Mouse (Mus musculus): ENCODE data around the gene Socs2. TPM values are rescaled to one million over a fixed set of nuclear protein-coding genes. Genes with fewer than 3 reads are reported as not detected.

The Socs2 gene
- polyA plus RNA-seq (2012; rRNA removed): 16.6 TPM in 2 replicates

- Histone ChIP-seq H3K27me3 (ENCODE audit: control insufficient read depth, insufficient read depth, low read length) (no peaks in the 10 kb centered on the region), H3K4me1 (ENCODE audit: control insufficient read depth, insufficient read depth, low read length) (no peaks in the 10 kb centered on the region), H3K27ac (ENCODE audit: insufficient read depth, low read length) (no peak within 1 kb of the TSS), H3K4me3 (replicated peaks; ENCODE audit: insufficient read depth, low read depth, low read length) (peak within 1 kb of the TSS; percentile 57)
- under 1% methylated on average over 66 of the region's 66 CpGs for WGBS
- DNase-seq: peak; percentile 75 to 76
- no peak for TF ChIP-seq CTCF (IDR thresholded peaks at IDR 0.05; ENCODE audit: borderline replicate concordance, insufficient read depth, low read depth, low read length)
- no peak for TF ChIP-seq POLR2A (IDR thresholded peaks at IDR 0.05; ENCODE audit: borderline replicate concordance, insufficient read depth, low read length)
Observed at GRCm38 (mm10) chr10:95416685-95417495, at the start of gene Socs2. Socs2 (minus strand) TSS chr10:95417180.

GRCm38 (mm10) chr10:95465485-95465896, 48.5 kb upstream of the Socs2 start:
- 72% methylated on average over 4 of the region's 4 CpGs for WGBS
- H3K4me1 ChIP-seq (ENCODE audit: control insufficient read depth, insufficient read depth, low read length): no peaks in the 10 kb centered on the region
- no peaks in the 10 kb centered on the region for H3K27me3 ChIP-seq (ENCODE audit: control insufficient read depth, insufficient read depth, low read length)
- TF ChIP-seq CTCF (IDR thresholded peaks at IDR 0.05; ENCODE audit: borderline replicate concordance, insufficient read depth, low read depth, low read length) (no peak), POLR2A (IDR thresholded peaks at IDR 0.05; ENCODE audit: borderline replicate concordance, insufficient read depth, low read length) (no peak)
- H3K4me3 ChIP-seq (replicated peaks; ENCODE audit: insufficient read depth, low read depth, low read length): no peak overlapping the region
- no peak for DNase-seq
- H3K27ac ChIP-seq (ENCODE audit: insufficient read depth, low read length): no peak overlapping the region

DNA sequence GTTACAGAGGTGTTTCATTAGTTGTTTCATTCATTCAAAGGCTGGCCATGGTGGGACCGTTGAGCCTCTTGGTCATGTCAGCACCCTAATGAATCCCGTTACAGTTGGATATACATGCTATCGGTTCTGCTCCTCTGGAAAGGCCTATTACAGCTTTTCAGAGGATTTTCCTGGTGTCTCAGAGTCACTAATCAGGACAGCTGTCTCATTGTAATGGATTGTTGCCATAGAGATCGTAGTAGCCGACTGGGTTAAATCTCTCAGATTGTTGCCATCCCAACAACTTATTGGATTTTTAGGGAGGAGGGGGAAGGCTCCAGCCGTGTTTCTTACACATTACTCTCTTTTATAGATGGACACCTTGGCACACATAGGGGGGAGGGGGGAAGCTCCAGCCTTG, 47.5 kb upstream of the Socs2 start:
- H3K27me3 ChIP-seq (ENCODE audit: control insufficient read depth, insufficient read depth, low read length): no peaks in the 10 kb centered on the region
- no peak overlapping the region for H3K27ac ChIP-seq (ENCODE audit: insufficient read depth, low read length)
- no peaks in the 10 kb centered on the region for H3K4me1 ChIP-seq (ENCODE audit: control insufficient read depth, insufficient read depth, low read length)
- no peak overlapping the region for H3K4me3 ChIP-seq (replicated peaks; ENCODE audit: insufficient read depth, low read depth, low read length)
- no peak for DNase-seq
- no peak for TF ChIP-seq POLR2A (IDR thresholded peaks at IDR 0.05; ENCODE audit: borderline replicate concordance, insufficient read depth, low read length)
- no peak for TF ChIP-seq CTCF (IDR thresholded peaks at IDR 0.05; ENCODE audit: borderline replicate concordance, insufficient read depth, low read depth, low read length)
- WGBS: 65% methylated on average over 6 of the region's 6 CpGs

DNA sequence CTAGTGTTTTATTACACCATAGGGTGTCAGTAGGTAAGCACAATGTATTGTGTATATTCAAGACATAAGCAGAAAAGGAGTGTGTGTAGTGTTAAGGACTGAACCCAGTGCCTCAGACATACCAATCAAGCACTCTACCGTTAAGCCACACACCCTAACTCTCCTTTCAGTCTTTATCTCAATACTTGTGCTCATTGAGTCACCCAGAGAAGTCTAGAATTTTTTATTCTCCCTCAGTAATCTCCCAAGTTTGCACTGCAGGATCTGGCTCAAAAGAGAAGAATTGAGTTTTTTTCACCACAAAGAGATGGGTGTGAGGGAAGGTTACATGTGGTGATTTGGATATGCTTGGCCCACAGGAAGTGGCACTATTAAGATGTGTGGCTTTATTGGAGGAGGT, 45.3 kb upstream of the Socs2 start:
- TF ChIP-seq CTCF (IDR thresholded peaks at IDR 0.05; ENCODE audit: borderline replicate concordance, insufficient read depth, low read depth, low read length) (no peak), POLR2A (IDR thresholded peaks at IDR 0.05; ENCODE audit: borderline replicate concordance, insufficient read depth, low read length) (no peak)
- Histone ChIP-seq H3K27me3 (ENCODE audit: control insufficient read depth, insufficient read depth, low read length) (no peaks in the 10 kb centered on the region), H3K4me1 (ENCODE audit: control insufficient read depth, insufficient read depth, low read length) (no peaks in the 10 kb centered on the region), H3K4me3 (replicated peaks; ENCODE audit: insufficient read depth, low read depth, low read length) (no peak overlapping the region), H3K27ac (ENCODE audit: insufficient read depth, low read length) (no peak overlapping the region)
- DNase-seq: no peak
- WGBS: 82% methylated on average over 1 of the region's 1 CpGs

DNA sequence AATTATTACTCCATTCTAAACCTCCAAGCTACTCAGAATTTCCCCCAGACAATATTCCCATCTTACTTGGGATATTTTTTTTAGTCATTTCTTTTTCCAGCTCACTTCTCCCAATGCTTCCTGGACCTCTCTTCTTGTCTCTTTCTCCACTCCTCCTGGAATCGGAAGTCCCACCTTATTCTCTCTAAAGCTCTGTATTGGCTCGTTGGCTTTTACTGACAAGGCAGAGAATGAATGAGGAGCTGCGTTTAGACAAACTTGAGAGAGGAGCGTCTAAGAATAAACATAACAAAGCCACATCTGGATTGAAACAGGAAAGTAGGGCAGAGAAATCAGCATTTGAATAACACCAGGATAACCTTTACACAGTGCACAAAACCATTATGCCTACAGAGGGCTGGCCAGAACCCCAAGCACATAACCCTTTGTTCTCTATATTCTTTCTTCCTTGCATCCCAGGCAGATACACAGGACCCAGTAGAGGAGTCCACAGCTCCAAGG, 44.1 kb upstream of the Socs2 start:
- no peak for DNase-seq
- H3K4me1 ChIP-seq (ENCODE audit: control insufficient read depth, insufficient read depth, low read length): no peaks in the 10 kb centered on the region
- TF ChIP-seq CTCF (IDR thresholded peaks at IDR 0.05; ENCODE audit: borderline replicate concordance, insufficient read depth, low read depth, low read length) (no peak), POLR2A (IDR thresholded peaks at IDR 0.05; ENCODE audit: borderline replicate concordance, insufficient read depth, low read length) (no peak)
- no peak overlapping the region for H3K4me3 ChIP-seq (replicated peaks; ENCODE audit: insufficient read depth, low read depth, low read length)
- H3K27me3 ChIP-seq (ENCODE audit: control insufficient read depth, insufficient read depth, low read length): no peaks in the 10 kb centered on the region
- no peak overlapping the region for H3K27ac ChIP-seq (ENCODE audit: insufficient read depth, low read length)
- WGBS: 55% methylated on average over 4 of the region's 4 CpGs

DNA sequence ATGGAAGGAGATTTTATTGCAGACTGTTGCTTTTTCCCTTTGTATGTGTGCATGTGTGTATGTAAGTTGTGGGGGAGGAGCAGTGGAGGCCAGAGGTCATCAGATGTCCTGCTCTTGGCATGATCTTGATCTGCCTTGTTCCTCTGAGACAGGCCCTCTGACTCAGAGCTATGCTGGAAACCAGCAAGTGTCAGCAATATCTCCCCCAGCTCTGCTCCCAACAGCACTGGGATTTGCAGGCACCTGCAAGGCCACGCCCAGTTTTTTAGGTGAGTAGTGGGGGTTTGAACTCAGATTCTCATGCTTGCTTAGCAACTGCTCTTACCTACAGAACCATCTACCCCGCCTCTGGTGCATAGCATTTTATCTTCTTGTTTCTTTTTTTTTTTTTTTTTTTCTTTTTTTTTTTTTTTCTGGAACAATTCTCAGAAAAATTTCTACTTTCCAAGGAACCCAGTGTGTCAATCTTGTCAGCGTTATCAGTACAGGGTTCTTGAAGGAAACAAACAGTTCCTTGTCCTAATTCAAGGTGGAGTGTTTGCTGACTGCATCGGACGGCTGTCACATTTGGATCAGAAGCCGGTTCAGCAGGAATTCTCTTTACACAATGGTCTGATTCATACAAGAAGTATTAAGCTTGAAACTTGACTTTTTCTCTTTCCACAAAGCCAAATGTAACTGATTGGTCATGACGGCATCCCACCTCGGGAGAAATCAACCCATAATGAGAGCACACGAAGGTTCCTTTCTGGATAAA, 41.2 kb upstream of the Socs2 start:
- H3K4me3 ChIP-seq (replicated peaks; ENCODE audit: insufficient read depth, low read depth, low read length): no peak overlapping the region
- no peaks in the 10 kb centered on the region for H3K4me1 ChIP-seq (ENCODE audit: control insufficient read depth, insufficient read depth, low read length)
- TF ChIP-seq CTCF (IDR thresholded peaks at IDR 0.05; ENCODE audit: borderline replicate concordance, insufficient read depth, low read depth, low read length) (no peak), POLR2A (IDR thresholded peaks at IDR 0.05; ENCODE audit: borderline replicate concordance, insufficient read depth, low read length) (no peak)
- no peak for DNase-seq
- H3K27ac ChIP-seq (ENCODE audit: insufficient read depth, low read length): no peak overlapping the region
- H3K27me3 ChIP-seq (ENCODE audit: control insufficient read depth, insufficient read depth, low read length): no peaks in the 10 kb centered on the region
- WGBS: 82% methylated on average over 9 of the region's 9 CpGs

DNA sequence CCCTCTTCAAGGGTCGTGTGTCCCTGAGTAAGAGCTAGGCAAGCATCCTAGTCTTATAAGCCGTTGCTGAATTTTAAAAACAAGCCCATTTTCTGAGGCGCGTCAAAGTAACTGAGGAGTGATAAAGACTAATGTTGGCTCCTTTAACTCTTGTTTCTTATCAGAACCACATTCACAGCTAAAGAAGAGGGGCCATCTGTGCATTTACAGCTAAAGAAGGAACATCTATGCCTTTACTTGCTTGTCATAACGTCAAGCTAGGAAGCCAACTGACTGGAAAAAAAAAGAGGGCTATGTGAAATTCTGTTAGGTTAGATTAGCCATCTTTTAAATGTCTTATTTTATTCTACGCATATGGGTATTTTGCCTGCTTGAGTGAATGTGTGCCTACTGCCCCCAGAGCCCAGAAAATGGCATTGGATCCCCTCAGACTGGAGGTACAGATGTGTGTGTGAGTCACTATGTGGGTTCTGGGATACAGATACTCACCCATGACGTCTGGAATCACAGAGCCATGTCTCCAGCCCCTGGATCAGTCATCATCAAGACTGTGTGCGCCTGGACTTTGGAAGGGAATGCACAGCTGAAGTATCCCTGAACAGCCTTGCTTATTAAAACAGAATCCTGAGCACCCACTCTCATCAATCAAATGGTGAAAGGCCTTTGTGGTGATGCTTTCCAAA, 40.5 kb upstream of the Socs2 start:
- H3K4me3 ChIP-seq (replicated peaks; ENCODE audit: insufficient read depth, low read depth, low read length): no peak overlapping the region
- DNase-seq: no peak
- H3K4me1 ChIP-seq (ENCODE audit: control insufficient read depth, insufficient read depth, low read length): no peaks in the 10 kb centered on the region
- H3K27me3 ChIP-seq (ENCODE audit: control insufficient read depth, insufficient read depth, low read length): no peaks in the 10 kb centered on the region
- H3K27ac ChIP-seq (ENCODE audit: insufficient read depth, low read length): no peak overlapping the region
- TF ChIP-seq CTCF (IDR thresholded peaks at IDR 0.05; ENCODE audit: borderline replicate concordance, insufficient read depth, low read depth, low read length) (no peak), POLR2A (IDR thresholded peaks at IDR 0.05; ENCODE audit: borderline replicate concordance, insufficient read depth, low read length) (no peak)
- 88% methylated on average over 8 of the region's 8 CpGs for WGBS
